Mouse (Mus musculus) CH12.LX (cell line): ENCODE measurements around the gene Kcnj9. TPM values are rescaled to one million over a fixed set of nuclear protein-coding genes. Genes with fewer than 3 reads are reported as not detected.

ENCODE experiments used
- DNase-seq: peaks from one replicate; pipeline ENCODE4 v3.0.0-alpha.2; 2013; ENCODE audit errors: extremely low read depth
- H3K27ac ChIP-seq: 2 replicates; pipeline ENCODE4 v1.5.1; 2012; ENCODE audit warnings: low read depth, mild to moderate bottlenecking, control low read depth, moderate library complexity; ENCODE audit not compliant: insufficient read depth
- H3K27me3 ChIP-seq: replicated peaks from 2 replicates; pipeline ENCODE3; 2012; ENCODE audit warnings: inconsistent platforms
- H3K36me3 ChIP-seq, 2 experiments: replicated peaks in 1 of 2; 2 replicates each; pipeline versions ENCODE3 to v1.6.1; 2012; ENCODE audit warnings: inconsistent platforms in 1 of 2, low read length in 1 of 2, mild to moderate bottlenecking in 1 of 2, mixed read lengths in 1 of 2, moderate library complexity in 1 of 2; ENCODE audit not compliant: control insufficient read depth in 1 of 2, insufficient read depth in 1 of 2
- H3K4me1 ChIP-seq, 2 experiments: 2 replicates each; pipeline ENCODE4 v1.6.1; 2012; ENCODE audit warnings: inconsistent platforms in 1 of 2, moderate library complexity in 1 of 2; ENCODE audit not compliant: insufficient read depth in 2 of 2, control insufficient read depth in 1 of 2
- H3K4me2 ChIP-seq: 2 replicates; pipeline ENCODE4 v1.6.1; 2012; ENCODE audit warnings: low read depth, mild to moderate bottlenecking, control low read depth; ENCODE audit not compliant: poor library complexity, insufficient read depth, severe bottlenecking
- H3K4me3 ChIP-seq, 3 experiments: fragments of 150-350 bp in 1 of 3; sonication (generic) in 1 of 3; replicated peaks in 1 of 3; 2 replicates each; pipeline versions ENCODE3 to v1.5.1; 2011 to 2012; ENCODE audit warnings: low read depth in 2 of 3, low read length in 2 of 3, mild to moderate bottlenecking in 2 of 3, moderate library complexity in 2 of 3, control low read depth in 1 of 3, improper control_type of control experiment in 1 of 3, inconsistent platforms in 1 of 3, mixed read lengths in 1 of 3; ENCODE audit not compliant: poor library complexity in 1 of 3
- H3K79me2 ChIP-seq: replicated peaks from 2 replicates; pipeline ENCODE4 v1.6.1; 2012; ENCODE audit warnings: mild to moderate bottlenecking, moderate library complexity; ENCODE audit not compliant: control insufficient read depth, poor library complexity, insufficient read depth, severe bottlenecking; ENCODE audit errors: extremely low read depth
- H3K9ac ChIP-seq: 2 replicates; pipeline ENCODE4 v1.6.1; 2012; ENCODE audit warnings: low read depth, mild to moderate bottlenecking, control low read depth, moderate library complexity; ENCODE audit not compliant: insufficient read depth
- H3K9me3 ChIP-seq: replicated peaks from 2 replicates; pipeline ENCODE3; 2012; ENCODE audit warnings: low read length, inconsistent platforms, mixed read lengths
- BHLHE40 ChIP-seq: IDR thresholded peaks from 2 replicates; pipeline ENCODE4 v1.6.1; 2011; ENCODE audit warnings: mild to moderate bottlenecking, low read depth, low read length, improper control_type of control experiment
- CHD1 ChIP-seq: IDR thresholded peaks from 2 replicates; pipeline ENCODE4 v1.6.1; 2012; ENCODE audit warnings: low read depth, low read length, improper control_type of control experiment, inconsistent platforms
- CHD2 ChIP-seq: IDR thresholded peaks from 2 replicates; pipeline ENCODE4 v1.6.1; 2011; ENCODE audit warnings: low read length, improper control_type of control experiment
- CTCF ChIP-seq, 2 experiments: IDR thresholded peaks in 1 of 2; conservative IDR thresholded peaks in 1 of 2; 2 replicates each; pipeline ENCODE4 v1.5.1; 2011 to 2012; ENCODE audit warnings: low read depth in 2 of 2, low read length in 2 of 2, improper control_type of control experiment in 1 of 2, inconsistent platforms in 1 of 2, mild to moderate bottlenecking in 1 of 2, moderate library complexity in 1 of 2
- E2F4 ChIP-seq: IDR thresholded peaks from 2 replicates; pipeline ENCODE4 v1.6.1; 2011; ENCODE audit warnings: low read depth, low read length, improper control_type of control experiment; ENCODE audit not compliant: insufficient replicate concordance
- ELF1 ChIP-seq: IDR thresholded peaks from 2 replicates; pipeline ENCODE4 v1.6.1; 2014; ENCODE audit warnings: low read depth, mild to moderate bottlenecking, inconsistent platforms, low read length, improper control_type of control experiment
- EP300 ChIP-seq: IDR thresholded peaks from 2 replicates; pipeline ENCODE4 v1.6.1; 2011; ENCODE audit warnings: low read length, improper control_type of control experiment
- ETS1 ChIP-seq: conservative IDR thresholded peaks from 2 replicates; pipeline ENCODE4 v1.6.1; 2012; ENCODE audit warnings: low read depth, mild to moderate bottlenecking, inconsistent platforms, low read length, improper control_type of control experiment, moderate library complexity
- GABPA ChIP-seq: IDR thresholded peaks from 2 replicates; pipeline ENCODE4 v1.6.1; 2012; ENCODE audit warnings: low read depth, low read length, improper control_type of control experiment, inconsistent platforms; ENCODE audit not compliant: insufficient replicate concordance
- HCFC1 ChIP-seq: IDR thresholded peaks from 2 replicates; pipeline ENCODE4 v1.6.1; 2012; ENCODE audit warnings: low read depth, mild to moderate bottlenecking, inconsistent platforms, low read length, improper control_type of control experiment
- IRF4 ChIP-seq: IDR thresholded peaks from 2 replicates; pipeline ENCODE4 v1.6.1; 2014; ENCODE audit warnings: low read depth, mild to moderate bottlenecking, inconsistent platforms, low read length, improper control_type of control experiment
- JUN ChIP-seq: IDR thresholded peaks from 2 replicates; pipeline ENCODE4 v1.6.1; 2011; ENCODE audit warnings: low read depth, mild to moderate bottlenecking, low read length, improper control_type of control experiment, moderate library complexity; ENCODE audit not compliant: insufficient read depth
- JUND ChIP-seq: conservative IDR thresholded peaks from 2 replicates; pipeline ENCODE4 v1.6.1; 2011; ENCODE audit warnings: low read depth, low read length, improper control_type of control experiment
- KAT2A ChIP-seq: IDR thresholded peaks from 2 replicates; pipeline ENCODE4 v1.6.1; 2012; ENCODE audit warnings: low read length, improper control_type of control experiment, inconsistent platforms; ENCODE audit not compliant: insufficient replicate concordance
- MAFK ChIP-seq: IDR thresholded peaks from 2 replicates; pipeline ENCODE4 v1.6.1; 2011; ENCODE audit warnings: low read length, improper control_type of control experiment; ENCODE audit not compliant: insufficient replicate concordance
- MAX ChIP-seq: IDR thresholded peaks from 2 replicates; pipeline ENCODE4 v1.6.1; 2011; ENCODE audit warnings: low read length, improper control_type of control experiment
- MAZ ChIP-seq: IDR thresholded peaks from 2 replicates; pipeline ENCODE4 v1.6.1; 2012; ENCODE audit warnings: low read depth, mild to moderate bottlenecking, inconsistent platforms, low read length, improper control_type of control experiment, moderate library complexity
- MEF2A ChIP-seq: IDR thresholded peaks from 2 replicates; pipeline ENCODE4 v1.6.1; 2014; ENCODE audit warnings: low read depth, mild to moderate bottlenecking, inconsistent platforms, low read length, improper control_type of control experiment, borderline replicate concordance
- MXI1 ChIP-seq: IDR thresholded peaks from 2 replicates; pipeline ENCODE4 v1.6.1; 2011; ENCODE audit warnings: mild to moderate bottlenecking, low read depth, low read length, improper control_type of control experiment
- MYC ChIP-seq: IDR thresholded peaks from 2 replicates; pipeline ENCODE4 v1.6.1; 2011; ENCODE audit warnings: low read depth, mild to moderate bottlenecking, improper control_type of control experiment, low read length
- NELFE ChIP-seq: IDR thresholded peaks from 2 replicates; pipeline ENCODE4 v1.6.1; 2011; ENCODE audit warnings: low read depth, low read length, improper control_type of control experiment
- NRF1 ChIP-seq: IDR thresholded peaks from 2 replicates; pipeline ENCODE4 v1.6.1; 2014; ENCODE audit warnings: low read depth, mild to moderate bottlenecking, inconsistent platforms, low read length, improper control_type of control experiment, moderate library complexity
- PAX5 ChIP-seq: IDR thresholded peaks from 2 replicates; pipeline ENCODE4 v1.6.1; 2012; ENCODE audit warnings: low read length, inconsistent platforms, mixed read lengths
- POLR2A ChIP-seq: IDR thresholded peaks from 2 replicates; pipeline ENCODE4 v1.6.1; 2011; ENCODE audit warnings: low read depth, mild to moderate bottlenecking, improper control_type of control experiment, low read length
- POLR2AphosphoS2 ChIP-seq: IDR thresholded peaks from 2 replicates; pipeline ENCODE4 v1.6.1; 2011; ENCODE audit warnings: low read depth, low read length, improper control_type of control experiment
- RAD21 ChIP-seq: IDR thresholded peaks from 2 replicates; pipeline ENCODE4 v1.6.1; 2011; ENCODE audit warnings: low read depth, mild to moderate bottlenecking, low read length, improper control_type of control experiment, moderate library complexity
- RCOR1 ChIP-seq: conservative IDR thresholded peaks from 2 replicates; pipeline ENCODE4 v1.6.1; 2012; ENCODE audit warnings: low read depth, mild to moderate bottlenecking, inconsistent platforms, low read length, improper control_type of control experiment
- SIN3A ChIP-seq: IDR thresholded peaks from 2 replicates; pipeline ENCODE4 v1.6.1; 2012; ENCODE audit warnings: low read length, improper control_type of control experiment, inconsistent platforms
- SMC3 ChIP-seq: IDR thresholded peaks from 2 replicates; pipeline ENCODE4 v1.6.1; 2011; ENCODE audit warnings: low read depth, low read length, improper control_type of control experiment
- TBP ChIP-seq: conservative IDR thresholded peaks from 2 replicates; pipeline ENCODE4 v1.6.1; 2011; ENCODE audit warnings: low read depth, low read length, improper control_type of control experiment
- TCF12 ChIP-seq: IDR thresholded peaks from 2 replicates; pipeline ENCODE4 v1.6.1; 2014; ENCODE audit warnings: low read depth, mild to moderate bottlenecking, inconsistent platforms, low read length, improper control_type of control experiment
- UBTF ChIP-seq: IDR thresholded peaks from 2 replicates; pipeline ENCODE4 v1.6.1; 2012; ENCODE audit warnings: low read depth, mild to moderate bottlenecking, inconsistent platforms, low read length, improper control_type of control experiment, moderate library complexity
- USF1 ChIP-seq: IDR thresholded peaks from 2 replicates; pipeline ENCODE4 v1.6.1; 2014; ENCODE audit warnings: low read depth, mild to moderate bottlenecking, inconsistent platforms, low read length, improper control_type of control experiment
- USF2 ChIP-seq: conservative IDR thresholded peaks from 2 replicates; pipeline ENCODE4 v1.6.1; 2011; ENCODE audit warnings: low read depth, low read length, improper control_type of control experiment
- ZC3H11A ChIP-seq: IDR thresholded peaks from 2 replicates; pipeline ENCODE4 v1.6.1; 2012; ENCODE audit warnings: low read depth, mild to moderate bottlenecking, inconsistent platforms, low read length, improper control_type of control experiment
- ZKSCAN1 ChIP-seq: IDR thresholded peaks from 2 replicates; pipeline ENCODE4 v1.6.1; 2012; ENCODE audit warnings: low read depth, inconsistent platforms, low read length, improper control_type of control experiment, borderline replicate concordance
- ZMIZ1 ChIP-seq: IDR thresholded peaks from 2 replicates; pipeline ENCODE4 v1.6.1; 2012; ENCODE audit warnings: low read depth, mild to moderate bottlenecking, inconsistent platforms, low read length, improper control_type of control experiment
- ZNF384 ChIP-seq: IDR thresholded peaks from 2 replicates; pipeline ENCODE4 v1.6.1; 2012; ENCODE audit warnings: low read depth, low read length, improper control_type of control experiment, inconsistent platforms
- dilution Hi-C: fragments of 300-500 bp; cut with MboI; formaldehyde crosslinking; loops from 2 replicates; pipeline ENCODE4 v1.14.3; 2020; ENCODE audit warnings: low sequenced_read_pairs; ENCODE audit not compliant: extremely low pct_unique_long_range_greater_than_20kb, extremely low pct_ligation_motif_present
- in situ Hi-C: fragments of 300-500 bp; cut with MboI; formaldehyde crosslinking; loops from 3 replicates; pipeline ENCODE4 v1.14.3; 2019; ENCODE audit warnings: low sequenced_read_pairs, low pct_ligation_motif_present, low pct_unique_long_range_greater_than_20kb, mixed read lengths
- polyA plus RNA-seq: library from polyadenylated mRNA; unstranded; fragments of >175 nt; gene quantifications from 2 replicates; pipeline ENCODE4 v1.2.1, GENCODE M21; 2012; ENCODE audit warnings: low read depth; ENCODE audit not compliant: insufficient read length
- total RNA-seq, 2 experiments: library from RNA; depleted of rRNA; stranded (reverse); fragments of 300-350 nt in 1 of 2; fragments of >200 nt in 1 of 2; gene quantifications; 2 replicates each; pipeline ENCODE4 v1.2.3; 2012 to 2014

Kcnj9 gene
- total and polyA plus RNA-seq, 3 experiments = 0.04 to 0.10 TPM; not detected in 1

DNA sequence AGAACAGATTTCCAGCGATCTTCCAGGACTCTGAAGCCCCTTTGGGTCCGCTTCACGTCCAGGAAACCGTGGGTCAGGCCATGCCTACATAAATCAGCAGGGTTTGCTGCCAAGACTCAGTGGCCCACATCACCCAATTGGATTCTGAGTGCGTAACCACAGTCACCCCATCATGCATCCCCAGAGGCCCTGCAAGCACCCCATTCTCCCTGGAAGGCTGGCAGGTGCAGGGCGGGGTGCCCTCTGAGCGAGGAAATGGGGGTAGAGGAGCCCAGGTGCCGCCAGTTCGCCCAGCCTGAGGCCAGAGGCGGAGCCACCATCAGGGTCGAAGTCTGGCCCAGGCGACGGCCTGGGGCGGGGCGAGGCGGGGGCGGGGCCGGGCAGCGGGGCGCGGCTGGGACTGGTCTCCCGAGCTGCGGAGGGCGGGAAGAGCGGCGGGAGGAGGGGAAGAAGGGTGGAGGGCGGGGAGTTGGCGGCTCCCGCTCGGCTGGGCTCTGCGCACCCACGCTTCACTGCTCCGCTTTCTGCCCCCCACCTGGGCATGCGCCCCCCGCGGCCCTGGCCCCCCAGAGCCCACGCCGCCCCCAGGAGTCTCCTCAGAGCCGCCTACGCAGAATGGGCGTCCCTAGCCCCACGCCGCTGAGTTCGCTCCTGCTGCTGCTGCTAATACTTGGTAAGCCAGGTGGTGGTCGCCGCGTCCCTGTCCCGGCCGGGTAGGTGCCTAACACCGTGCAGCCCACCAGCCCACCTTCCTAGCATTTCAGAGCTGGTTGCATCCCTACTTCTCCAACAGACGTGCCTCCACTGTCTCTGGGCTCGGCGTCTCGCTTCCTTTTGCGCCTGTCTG lies 17.0 kb downstream of the Kcnj9 start:
- DNase-seq = peak; percentile 83
- Histone ChIP-seq H3K4me3 (peak overlapping the region; percentile 69 to 85 (median 70)), H3K27me3 (no peaks in the 10 kb centered on the region), H3K9ac (peak overlapping the region; percentile 60), H3K36me3 (peaks cover 0 to 12% of the 10 kb centered on the region in 2 experiments), H3K27ac (peak overlapping the region; percentile 37), H3K9me3 (no peaks in the 10 kb centered on the region), H3K4me2 (peak overlapping the region; percentile 90), H3K79me2 (no peaks in the 10 kb centered on the region), H3K4me1 (peaks cover 11 to 73% of the 10 kb centered on the region in 2 experiments; a peak in 3 of 4 replicates)
- no peak for TF ChIP-seq USF1
- no peak for TF ChIP-seq ZKSCAN1
- no peak for TF ChIP-seq JUN
- TF ChIP-seq CHD1 = no peak
- TF ChIP-seq PAX5 = no peak
- no peak for TF ChIP-seq BHLHE40
- TF ChIP-seq E2F4 = no peak
- TF ChIP-seq NELFE = peak; percentile 45; the same call in 1 of the 2 replicates
- TF ChIP-seq SIN3A = peak; percentile 56; the same call in 1 of the 2 replicates
- TF ChIP-seq ZNF384 = no peak
- no peak for TF ChIP-seq SMC3
- peak; percentile 63; the same call in 1 of the 2 replicates for TF ChIP-seq ZMIZ1
- no peak for TF ChIP-seq MAX
- TF ChIP-seq HCFC1 = no peak; the same call in 1 of the 2 replicates
- TF ChIP-seq RAD21 = no peak
- no peak for TF ChIP-seq EP300
- TF ChIP-seq TCF12 = peak; percentile 40
- no peak for TF ChIP-seq POLR2AphosphoS2
- no peak for TF ChIP-seq USF2
- no peak for TF ChIP-seq IRF4
- no peak for TF ChIP-seq MAFK
- no peak for TF ChIP-seq CTCF (conservative IDR thresholded peaks at IDR 0.05 in 1 of 2, IDR thresholded peaks at IDR 0.05 in 1 of 2; ENCODE audit: low read depth in 2 of 2, low read length in 2 of 2)
- no peak for TF ChIP-seq RCOR1
- TF ChIP-seq UBTF = no peak; the same call in 1 of the 2 replicates
- TF ChIP-seq KAT2A = no peak
- TF ChIP-seq MXI1 = no peak
- TF ChIP-seq POLR2A = peak; percentile 63
- no peak; the same call in 1 of the 2 replicates for TF ChIP-seq ETS1
- TF ChIP-seq MYC = no peak
- no peak for TF ChIP-seq TBP
- no peak for TF ChIP-seq CHD2
- no peak for TF ChIP-seq MAZ
- peak; percentile 54 for TF ChIP-seq NRF1
- TF ChIP-seq GABPA = no peak
- TF ChIP-seq ELF1 = no peak
- no peak for TF ChIP-seq MEF2A
- no peak for TF ChIP-seq ZC3H11A
- TF ChIP-seq JUND = no peak
- dilution Hi-C loops = no loop called here
- in situ Hi-C loops = loop anchor here (5.0 to 25.0 kb wide), 3 partner anchors 165 to 500 kb away; partner anchors contain the start of genes Dcaf8 and Vangl2
